Mouse (Mus musculus) heart, embryonic 14.5 days (tissue): ENCODE measurements at regions not wholly inside any gene's neighbourhood (a gene's known extent, or its start where the extent isn't known, plus 50 kb on each side); places are given as distances from the start of the nearest gene placed in this dataset.

ENCODE experiments used
- ATAC-seq: fragments of 200-750 bp; cut with Nextera tagmentation; 2 replicates; pipeline ENCODE4 v1.8.0; 2017; ENCODE audit warnings: low read depth, moderate TSS enrichment; ENCODE audit not compliant: insufficient number of reproducible peaks, insufficient read depth, low FRiP score
- H3K27ac ChIP-seq, 2 experiments: fragments of 200-500 bp in 1 of 2; fragments of 300-500 bp in 1 of 2; sonication (generic) in 1 of 2; replicated peaks in 1 of 2; 2 replicates each; pipeline ENCODE4 v1.5.1; 2012 to 2014; ENCODE audit warnings: low read depth in 2 of 2, low read length in 2 of 2, control low read depth in 1 of 2, mild to moderate bottlenecking in 1 of 2, mixed read lengths in 1 of 2; ENCODE audit not compliant: control insufficient read depth in 1 of 2, insufficient read depth in 1 of 2
- H3K27me3 ChIP-seq: fragments of 300-500 bp; sonication (generic); 2 replicates; pipeline ENCODE4 v1.6.1; 2014; ENCODE audit warnings: mild to moderate bottlenecking, low read length, control low read depth; ENCODE audit not compliant: control insufficient read depth, insufficient read depth
- H3K36me3 ChIP-seq: fragments of 300-500 bp; sonication (generic); 2 replicates; pipeline ENCODE4 v1.6.1; 2014; ENCODE audit warnings: mild to moderate bottlenecking, control low read depth, low read length, mixed read lengths; ENCODE audit not compliant: control insufficient read depth, insufficient read depth
- H3K4me1 ChIP-seq, 2 experiments: fragments of 200-500 bp in 1 of 2; fragments of 300-500 bp in 1 of 2; sonication (generic) in 1 of 2; 2 replicates each; pipeline ENCODE4 v1.6.1; 2012 to 2014; ENCODE audit warnings: low read length in 2 of 2, control low read depth in 1 of 2, mixed read lengths in 1 of 2; ENCODE audit not compliant: control insufficient read depth in 2 of 2, insufficient read depth in 2 of 2
- H3K4me2 ChIP-seq: fragments of 300-500 bp; sonication (generic); 2 replicates; pipeline ENCODE4 v1.6.1; 2014; ENCODE audit warnings: mild to moderate bottlenecking, low read length
- H3K4me3 ChIP-seq, 2 experiments: fragments of 200-500 bp in 1 of 2; fragments of 300-500 bp in 1 of 2; sonication (generic) in 1 of 2; 2 replicates each; pipeline ENCODE4 v1.5.1; 2012 to 2014; ENCODE audit warnings: low read length in 2 of 2, mild to moderate bottlenecking in 2 of 2, control low read depth in 1 of 2, low read depth in 1 of 2, moderate library complexity in 1 of 2; ENCODE audit not compliant: control insufficient read depth in 1 of 2, insufficient read depth in 1 of 2
- H3K9ac ChIP-seq: fragments of 300-500 bp; sonication (generic); 2 replicates; pipeline ENCODE4 v1.6.1; 2014; ENCODE audit warnings: mild to moderate bottlenecking, low read length
- H3K9me3 ChIP-seq: fragments of 300-500 bp; sonication (generic); 2 replicates; pipeline ENCODE4 v1.6.1; 2016; ENCODE audit warnings: low read length, control low read depth; ENCODE audit not compliant: control insufficient read depth
- WGBS: fragments of 180-500 bp; shearing (Covaris S2); extraction: QIAGEN DNeasy Blood & Tissue Kit; methylation state at CpG from one replicate; pipeline ENCODE4 v1.1.7; 2014; 5-methylcytosine and 5-hydroxymethylcytosine counted together

GRCm38 (mm10) chr10:9509092-9509671, 165.8 kb downstream of the Samd5 start:
- ATAC-seq = no peak
- Histone ChIP-seq H3K4me3 (no peak overlapping the region), H3K36me3 (no peaks in the 10 kb centered on the region), H3K9ac (no peak overlapping the region), H3K27me3 (no peaks in the 10 kb centered on the region), H3K9me3 (no peaks in the 10 kb centered on the region), H3K4me1 (0 out of 4 replicates have a peak, but pooled peaks cover 0 to 2% of the 10 kb centered on the region in 2 experiments), H3K4me2 (no peak overlapping the region), H3K27ac (no peak overlapping the region)
- WGBS = 76% methylated on average over 17 of the region's 17 CpGs

GRCm38 (mm10) chr10:9503569-9504493, 171.2 kb downstream of the Samd5 start:
- H3K4me2 ChIP-seq = no peak overlapping the region
- no peak for ATAC-seq
- no peak overlapping the region for H3K4me3 ChIP-seq
- no peaks in the 10 kb centered on the region for H3K36me3 ChIP-seq
- H3K4me1 ChIP-seq = no peaks in the 10 kb centered on the region
- H3K9me3 ChIP-seq = no peaks in the 10 kb centered on the region
- no peak overlapping the region for H3K9ac ChIP-seq
- 73% methylated on average over 11 of the region's 11 CpGs for WGBS
- no peak overlapping the region for H3K27ac ChIP-seq
- H3K27me3 ChIP-seq = no peaks in the 10 kb centered on the region

GRCm38 (mm10) chr10:9498550-9498949, 176.5 kb downstream of the Samd5 start:
- ATAC-seq = no peak
- Histone ChIP-seq H3K4me3 (no peak overlapping the region), H3K36me3 (no peaks in the 10 kb centered on the region), H3K9me3 (no peaks in the 10 kb centered on the region), H3K27ac (no peak overlapping the region), H3K9ac (no peak overlapping the region), H3K4me1 (no peaks in the 10 kb centered on the region), H3K27me3 (no peaks in the 10 kb centered on the region), H3K4me2 (no peak overlapping the region)
- WGBS = 86% methylated on average over 3 of the region's 3 CpGs

- no peak overlapping the region for H3K27ac ChIP-seq
- no peak overlapping the region for H3K4me2 ChIP-seq
- H3K4me1 ChIP-seq = no peaks in the 10 kb centered on the region
- H3K4me3 ChIP-seq = no peak overlapping the region
- H3K36me3 ChIP-seq = no peaks in the 10 kb centered on the region
- no peaks in the 10 kb centered on the region for H3K27me3 ChIP-seq
- ATAC-seq = no peak
- H3K9ac ChIP-seq = no peak overlapping the region
- H3K9me3 ChIP-seq = no peaks in the 10 kb centered on the region
- 100% methylated on average over 1 of the region's 1 CpGs for WGBS
Measured at GRCm38 (mm10) chr10:9497021-9497420, 178.0 kb downstream of the Samd5 start.

- Histone ChIP-seq H3K27ac (no peak overlapping the region; a peak in 2 of 4 replicates), H3K27me3 (no peaks in the 10 kb centered on the region), H3K4me3 (no peak overlapping the region), H3K9ac (no peak overlapping the region), H3K9me3 (no peaks in the 10 kb centered on the region), H3K4me1 (no peaks in the 10 kb centered on the region), H3K4me2 (no peak overlapping the region), H3K36me3 (no peaks in the 10 kb centered on the region)
- ATAC-seq = no peak
- 23% methylated on average over 6 of the region's 6 CpGs for WGBS
Measured at GRCm38 (mm10) chr10:9495143-9495651, 179.8 kb downstream of the Samd5 start.

GRCm38 (mm10) chr10:9490416-9490815, 184.6 kb downstream of the Samd5 start:
- H3K27ac ChIP-seq = no peak overlapping the region
- 82% methylated on average over 2 of the region's 2 CpGs for WGBS
- no peak overlapping the region for H3K9ac ChIP-seq
- H3K4me3 ChIP-seq = no peak overlapping the region
- no peaks in the 10 kb centered on the region for H3K4me1 ChIP-seq
- H3K27me3 ChIP-seq = no peaks in the 10 kb centered on the region
- no peaks in the 10 kb centered on the region for H3K9me3 ChIP-seq
- no peak overlapping the region for H3K4me2 ChIP-seq
- no peak for ATAC-seq
- H3K36me3 ChIP-seq = no peaks in the 10 kb centered on the region

GRCm38 (mm10) chr10:9462361-9462760, 212.6 kb downstream of the Samd5 start:
- no peak overlapping the region for H3K9ac ChIP-seq
- H3K27ac ChIP-seq = no peak overlapping the region
- no peaks in the 10 kb centered on the region for H3K9me3 ChIP-seq
- no peaks in the 10 kb centered on the region; a peak in 1 of 4 replicates for H3K4me1 ChIP-seq
- H3K4me3 ChIP-seq = no peak overlapping the region
- no peak overlapping the region for H3K4me2 ChIP-seq
- WGBS = 67% methylated on average over 6 of the region's 6 CpGs
- ATAC-seq = no peak
- H3K36me3 ChIP-seq = no peaks in the 10 kb centered on the region
- no peaks in the 10 kb centered on the region for H3K27me3 ChIP-seq
